Mouse (Mus musculus) layer of hippocampus, adult 2 months (tissue): ENCODE data around the gene Yap1. TPM values are rescaled to one million over a fixed set of nuclear protein-coding genes. Genes with fewer than 3 reads are reported as not detected.

Experiments used
- DNase-seq, 2 experiments: peaks; one replicate each; pipeline ENCODE4 v3.0.0; 2022; ENCODE audit warnings: low spot score in 2 of 2
- H3K27ac ChIP-seq: fragments of 200-600 bp; 2 replicates; pipeline ENCODE4 v1.8.1; 2022
- H3K4me3 ChIP-seq: fragments of 200-600 bp; 2 replicates; pipeline ENCODE4 v1.8.1; 2022; ENCODE audit warnings: mild to moderate bottlenecking
- CTCF ChIP-seq: fragments of 200-600 bp; conservative IDR thresholded peaks from 2 replicates; pipeline ENCODE4 v1.8.1; 2022; ENCODE audit warnings: antibody characterized with exemption, mild to moderate bottlenecking, moderate library complexity
- total RNA-seq, 2 experiments: library from RNA; stranded (reverse); gene quantifications; 2 replicates each; pipeline ENCODE4 v1.2.3; 2021

The Yap1 gene
- total RNA-seq, 2 experiments from 2014 or later: 15.7 to 17.7 TPM

DNA sequence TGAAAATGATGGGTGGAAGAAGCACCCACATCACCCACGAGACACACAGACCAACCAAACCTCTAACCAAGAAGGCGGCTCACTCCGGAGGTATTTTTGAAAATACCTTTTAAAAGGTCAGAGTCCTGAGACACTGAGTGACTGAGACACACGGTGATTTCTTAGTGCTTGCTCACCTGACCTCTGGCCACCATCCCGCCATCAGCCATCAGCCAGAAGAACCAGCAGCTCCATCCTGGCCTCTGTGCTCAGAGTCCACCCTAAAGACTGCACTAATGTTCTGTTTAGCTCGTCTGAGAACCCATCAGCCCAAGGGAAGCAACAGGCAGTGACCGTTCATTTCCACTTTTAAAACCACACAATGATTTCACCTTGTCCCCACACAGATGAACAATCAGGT lies 41.5 kb downstream of the Yap1 start:
- Histone ChIP-seq H3K4me3 (no peak overlapping the region), H3K27ac (no peak overlapping the region)
- DNase-seq: no peak
- TF ChIP-seq CTCF: no peak

DNA sequence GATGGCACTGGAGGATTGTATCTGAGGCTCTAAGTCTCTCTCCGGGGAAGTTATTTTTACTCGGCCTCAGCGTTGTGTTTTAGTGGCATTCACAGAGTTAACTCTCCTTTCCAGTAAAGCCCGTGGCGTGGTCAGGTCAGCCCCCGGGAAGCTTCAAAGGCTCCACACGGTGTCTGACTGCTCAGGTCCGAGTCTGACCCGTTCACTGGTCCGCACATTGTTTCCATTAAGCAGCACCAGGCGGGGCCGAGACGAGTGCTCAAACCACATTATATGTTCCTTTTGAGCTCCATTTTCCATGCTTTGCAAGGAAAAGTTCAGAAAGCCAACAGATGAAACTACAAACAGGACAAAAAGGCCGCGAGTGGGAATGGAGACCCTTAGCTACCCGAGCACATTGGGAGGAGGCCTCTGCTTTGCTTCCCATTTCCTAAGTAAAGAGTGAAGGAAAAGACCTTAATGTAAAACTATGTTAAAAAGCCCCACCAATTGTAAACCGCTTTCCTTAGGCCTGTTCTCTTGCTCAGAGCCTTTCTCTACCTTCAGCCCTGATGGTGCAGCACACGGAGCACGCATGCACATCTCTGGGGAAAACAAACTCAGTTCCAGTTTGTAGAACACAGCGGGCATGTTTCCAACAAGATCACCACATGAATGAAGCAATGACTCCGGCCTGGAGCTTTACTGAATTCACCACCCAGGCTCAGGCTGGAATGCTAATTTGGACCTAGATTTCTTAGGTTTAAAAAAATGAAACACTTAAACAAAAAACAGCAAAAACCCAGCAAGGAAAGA lies 42.8 kb downstream of the Yap1 start:
- H3K27ac ChIP-seq: peak overlapping the region; percentile 67
- no peak for TF ChIP-seq CTCF
- no peak for DNase-seq
- H3K4me3 ChIP-seq: no peak overlapping the region; the same call in 1 of the 2 replicates

DNA sequence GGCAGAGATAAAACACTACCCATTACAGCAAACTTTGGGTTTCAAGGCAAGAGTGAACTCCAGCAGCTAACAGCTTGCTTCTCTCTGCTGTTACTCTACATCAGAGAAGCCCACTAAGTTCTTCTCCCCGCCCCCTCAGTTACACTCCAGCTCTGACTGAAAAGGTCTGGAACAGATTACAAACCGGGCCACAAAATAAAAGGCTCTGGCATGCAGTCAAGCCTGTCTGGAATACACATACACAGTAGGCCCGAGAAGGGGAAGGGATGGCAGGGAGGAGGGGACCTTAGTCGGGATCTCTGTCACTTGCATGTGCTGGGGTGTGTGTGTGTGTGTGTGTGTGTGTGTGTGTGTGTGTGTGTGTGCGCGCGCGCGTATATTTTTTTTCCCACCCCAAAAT lies 44.0 kb downstream of the Yap1 start:
- Histone ChIP-seq H3K27ac (peak overlapping the region; percentile 5; the same call in 1 of the 2 replicates), H3K4me3 (no peak overlapping the region)
- no peak for TF ChIP-seq CTCF
- peak; percentile 30 to 39 for DNase-seq

GRCm38 (mm10) chr9:7959301-7959700 lies 45.1 kb downstream of the Yap1 start:
- no peak for TF ChIP-seq CTCF
- H3K4me3 ChIP-seq: no peak overlapping the region
- no peak overlapping the region for H3K27ac ChIP-seq
- no peak for DNase-seq

DNA sequence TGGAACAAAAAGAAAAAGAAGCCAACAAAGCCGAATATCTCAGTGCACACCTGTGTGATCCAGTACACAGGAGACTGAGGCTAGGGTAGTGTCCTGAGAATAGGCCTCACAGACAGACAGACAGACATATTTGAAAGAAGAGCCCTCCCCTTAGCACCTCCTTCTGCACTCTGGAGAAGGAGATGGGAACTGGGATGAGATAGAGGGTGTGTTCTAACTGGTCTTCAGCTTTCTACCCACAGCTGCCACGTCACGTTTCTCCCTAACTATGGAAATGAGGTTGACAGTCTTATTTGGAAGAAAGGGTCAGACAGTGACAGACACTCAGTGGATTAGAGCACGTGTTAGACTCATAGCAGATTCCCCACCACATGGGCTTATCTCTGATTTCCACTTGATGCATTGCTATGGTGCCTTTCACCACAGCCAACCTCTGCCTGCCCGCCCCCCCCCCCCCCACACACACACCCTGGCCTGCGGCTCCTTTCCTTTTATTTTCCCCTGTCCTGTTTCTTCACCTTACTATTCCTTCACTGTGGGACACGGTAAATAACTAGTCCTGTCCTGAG lies 46.3 kb downstream of the Yap1 start:
- H3K27ac ChIP-seq: peak overlapping the region; percentile 63
- H3K4me3 ChIP-seq: no peak overlapping the region
- TF ChIP-seq CTCF: no peak
- no peak for DNase-seq

DNA sequence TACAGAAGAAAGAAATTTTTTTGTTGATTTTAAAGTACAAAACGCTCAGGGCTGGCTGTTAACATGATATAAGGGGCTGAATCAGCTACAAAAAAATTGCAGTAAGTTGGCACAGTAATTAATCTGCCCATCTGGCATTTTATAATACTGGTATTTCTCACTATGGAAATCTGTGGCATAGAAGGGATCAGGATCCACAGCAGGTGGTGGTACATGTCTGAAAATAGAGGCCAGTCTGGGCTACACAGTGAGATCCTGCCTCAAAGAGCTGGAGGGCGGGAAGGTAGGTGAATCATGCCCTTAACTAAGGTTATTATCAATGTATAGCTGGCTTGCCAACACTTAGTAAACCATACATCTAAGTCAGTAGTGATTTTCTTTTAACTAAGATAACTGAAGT lies 47.0 kb downstream of the Yap1 start:
- no peak for TF ChIP-seq CTCF
- peak; percentile 38 to 70 for DNase-seq
- H3K27ac ChIP-seq: peak overlapping the region; percentile 63
- H3K4me3 ChIP-seq: no peak overlapping the region

GRCm38 (mm10) chr9:7956400-7956799 lies 48.0 kb downstream of the Yap1 start:
- Histone ChIP-seq H3K27ac (peak overlapping the region; percentile 63), H3K4me3 (no peak overlapping the region)
- no peak for DNase-seq
- no peak for TF ChIP-seq CTCF

GRCm38 (mm10) chr9:7952886-7953285 lies 51.5 kb downstream of the Yap1 start:
- DNase-seq: no peak
- no peak for TF ChIP-seq CTCF

GRCm38 (mm10) chr9:7950211-7950644 lies 54.2 kb downstream of the Yap1 start:
- no peak overlapping the region for H3K4me3 ChIP-seq
- H3K27ac ChIP-seq: peak overlapping the region; percentile 11; the same call in 1 of the 2 replicates
- DNase-seq: peak; percentile 33 to 53
- TF ChIP-seq CTCF: no peak

More at GRCm38 (mm10) chr9:7952886-7953285, 51.5 kb downstream of the Yap1 start:
- Histone ChIP-seq H3K27ac (no peak overlapping the region), H3K4me3 (no peak overlapping the region)

GRCm38 (mm10) chr9:7947946-7948345 lies 56.5 kb downstream of the Yap1 start:
- Histone ChIP-seq H3K27ac (no peak overlapping the region), H3K4me3 (no peak overlapping the region)
- DNase-seq: no peak
- no peak for TF ChIP-seq CTCF

GRCm38 (mm10) chr9:7943796-7944462 lies 60.5 kb downstream of the Yap1 start:
- no peak overlapping the region for H3K27ac ChIP-seq
- no peak overlapping the region for H3K4me3 ChIP-seq
- no peak for TF ChIP-seq CTCF
- no peak for DNase-seq

- no peak for DNase-seq
- H3K27ac ChIP-seq: no peak overlapping the region
- H3K4me3 ChIP-seq: no peak overlapping the region
- no peak for TF ChIP-seq CTCF
Measured at GRCm38 (mm10) chr9:7942701-7943100, 61.7 kb downstream of the Yap1 start.

DNA sequence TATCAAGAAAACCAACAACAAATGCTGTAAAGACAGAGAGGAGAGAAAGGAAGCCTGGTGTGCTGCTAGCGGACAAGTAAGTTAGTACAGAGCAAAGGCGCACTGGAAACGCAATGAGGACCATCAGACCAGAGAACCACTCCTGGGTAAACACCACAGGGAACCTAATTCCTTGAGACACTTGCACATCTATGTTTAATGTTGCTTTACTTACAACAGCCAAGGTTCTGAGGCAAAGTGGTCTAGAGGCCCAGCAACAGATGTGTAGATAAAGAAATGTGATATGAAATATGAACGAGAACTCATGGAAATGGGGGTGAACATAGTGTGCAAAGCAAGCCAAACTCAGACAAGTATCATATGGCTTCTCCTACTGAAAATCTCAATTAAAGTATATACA lies 64.3 kb downstream of the Yap1 start:
- TF ChIP-seq CTCF: no peak
- DNase-seq: no peak
- Histone ChIP-seq H3K4me3 (no peak overlapping the region), H3K27ac (no peak overlapping the region)
